Mouse (Mus musculus): Measurements from ENCODE around the gene Kpna2.
"Not testable (repeated sequence)": the region's sequence is repeated elsewhere in the genome, so short reads cannot be mapped to it uniquely, and the experiment has no call there.

Gene Kpna2

GRCm38 (mm10) chr11:106985979-106986604 lies 13.2 kb downstream of the Kpna2 start:
- not testable (repeated sequence) for DNase-seq (ENCODE audit: low spot score in 2 of 2)

DNA sequence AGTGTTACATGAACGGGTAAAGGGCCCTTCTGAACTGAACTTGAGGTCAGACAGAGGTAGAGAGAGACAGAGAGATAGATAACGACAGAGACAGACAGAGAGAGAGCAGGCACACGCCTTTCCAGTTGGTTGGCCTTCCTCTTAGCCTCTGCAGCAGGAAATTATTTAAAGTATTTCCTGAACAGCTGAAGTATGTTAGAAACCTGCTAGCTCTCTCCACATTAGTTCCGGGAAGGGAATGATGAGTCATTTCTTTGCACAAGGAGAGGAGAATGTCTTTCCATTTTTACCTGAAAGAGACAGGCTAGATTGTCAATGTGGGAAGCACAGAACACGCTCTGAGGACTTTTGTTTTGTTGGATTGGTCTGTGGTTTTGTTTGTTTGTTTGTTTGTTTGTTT lies 17.0 kb downstream of the Kpna2 start:
- DNase-seq (ENCODE audit: low spot score in 2 of 2): no peak

GRCm38 (mm10) chr11:106981787-106982186 lies 17.6 kb downstream of the Kpna2 start:
- DNase-seq (ENCODE audit: low spot score in 2 of 2): no peak

DNA sequence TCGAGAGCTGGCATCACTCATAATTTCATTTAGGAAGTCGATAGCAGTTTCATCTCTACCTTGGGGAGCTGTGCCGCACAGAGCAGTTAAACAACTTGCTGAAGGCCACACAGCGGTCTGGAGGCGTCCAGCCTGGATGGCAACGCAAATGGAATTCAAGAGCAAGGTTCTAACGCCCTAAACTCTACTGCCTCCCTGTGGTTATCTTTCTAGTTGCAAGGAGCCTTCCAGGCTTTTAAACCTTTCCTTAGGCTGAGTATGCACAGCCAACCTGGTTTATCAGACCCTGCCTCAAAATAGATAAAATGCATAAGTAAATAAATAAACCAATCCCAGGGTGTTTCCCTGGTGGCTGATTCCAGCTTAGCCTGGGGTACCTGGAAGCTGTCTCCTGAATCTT lies 18.9 kb downstream of the Kpna2 start:
- DNase-seq (ENCODE audit: low spot score in 2 of 2): peak in 1 of 2 experiments; percentile 28

GRCm38 (mm10) chr11:106976194-106976593 lies 23.1 kb downstream of the Kpna2 start:
- no peak for DNase-seq (ENCODE audit: low spot score in 2 of 2)

DNA sequence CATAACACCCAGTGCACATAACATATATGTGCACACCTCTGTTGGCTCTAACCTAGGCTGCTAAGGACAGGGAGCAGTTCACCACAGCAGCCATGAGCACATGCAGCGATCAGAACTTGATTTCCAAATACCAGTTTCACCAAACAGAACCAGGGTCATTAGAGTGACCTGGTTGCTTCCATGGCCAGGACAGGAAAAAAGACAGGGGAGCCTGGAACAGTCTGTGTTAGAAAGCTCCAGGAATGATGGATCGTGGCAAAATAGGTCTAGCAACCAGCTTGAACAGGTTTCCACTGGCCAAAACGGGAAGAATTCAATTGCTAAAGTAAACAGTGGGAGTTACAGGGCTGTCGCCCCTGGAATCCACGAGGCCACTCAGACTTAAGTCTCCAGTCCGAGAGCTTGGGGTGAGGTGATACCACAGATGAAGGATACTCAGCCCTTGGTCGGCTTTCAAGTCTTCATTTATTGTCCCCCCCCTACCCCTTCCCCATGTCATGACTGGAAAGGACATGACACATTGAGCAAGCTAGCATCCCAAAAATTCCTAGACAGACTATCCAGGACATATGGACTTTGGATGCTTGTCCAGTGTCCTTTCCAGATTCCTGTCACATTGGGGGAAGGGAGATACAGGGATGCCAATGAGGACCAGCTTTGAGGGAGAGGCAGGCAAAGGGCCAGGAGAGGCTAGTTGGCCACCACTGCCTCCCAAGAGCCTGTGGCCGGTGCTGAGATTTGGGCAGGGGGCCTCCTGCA lies 23.7 kb downstream of the Kpna2 start:
- no peak for DNase-seq (ENCODE audit: low spot score in 2 of 2)

GRCm38 (mm10) chr11:106974440-106974839 lies 24.9 kb downstream of the Kpna2 start:
- DNase-seq (ENCODE audit: low spot score in 2 of 2): no peak

GRCm38 (mm10) chr11:106973016-106973415 lies 26.3 kb downstream of the Kpna2 start:
- no peak for DNase-seq (ENCODE audit: low spot score in 2 of 2)

- no peak for DNase-seq (ENCODE audit: low spot score in 2 of 2)
Measured at GRCm38 (mm10) chr11:106969798-106970197, 29.5 kb downstream of the Kpna2 start.

DNA sequence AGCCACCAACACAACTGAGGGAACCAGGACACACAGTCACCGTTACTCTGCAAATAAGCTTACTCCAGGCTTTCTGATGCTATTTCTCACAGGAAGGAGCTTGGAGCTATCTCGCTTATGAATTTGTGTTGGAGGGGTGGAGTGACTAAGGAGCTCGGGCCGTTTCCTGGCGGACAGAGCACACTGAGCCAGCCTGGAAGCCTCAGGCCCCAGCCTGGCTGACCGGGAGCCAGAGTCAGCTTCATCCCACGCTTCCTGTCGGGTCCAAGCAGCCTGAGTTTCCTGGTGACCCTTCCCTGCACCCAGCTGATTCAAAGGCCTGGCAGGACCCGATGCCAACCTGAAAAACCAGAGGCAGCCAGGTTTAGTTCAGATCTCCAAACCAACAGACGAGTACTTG lies 31.7 kb downstream of the Kpna2 start:
- peak in 1 of 2 experiments; percentile 9 for DNase-seq (ENCODE audit: low spot score in 2 of 2)

DNA sequence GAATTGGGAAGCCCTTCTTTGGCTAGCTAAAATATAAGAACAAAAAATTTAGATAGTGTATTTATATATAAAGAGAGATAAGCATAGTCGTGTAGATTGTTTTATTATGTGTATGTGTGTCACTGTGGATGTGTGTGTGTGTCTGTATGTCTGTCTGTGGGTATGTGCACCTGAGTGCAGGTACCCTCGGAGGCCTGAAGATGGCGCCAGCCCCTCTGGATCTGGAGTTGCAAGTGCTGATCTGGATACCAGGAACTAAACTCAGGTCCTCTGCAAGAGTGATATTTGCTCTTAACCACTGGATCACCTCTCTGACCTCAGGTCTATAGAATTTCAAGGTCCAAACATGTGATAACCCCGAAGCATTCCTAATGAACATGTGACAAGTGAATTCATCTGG lies 33.5 kb downstream of the Kpna2 start:
- DNase-seq (ENCODE audit: low spot score in 2 of 2): no peak

GRCm38 (mm10) chr11:106962310-106962709 lies 37.0 kb downstream of the Kpna2 start:
- no peak for DNase-seq (ENCODE audit: low spot score in 2 of 2)

DNA sequence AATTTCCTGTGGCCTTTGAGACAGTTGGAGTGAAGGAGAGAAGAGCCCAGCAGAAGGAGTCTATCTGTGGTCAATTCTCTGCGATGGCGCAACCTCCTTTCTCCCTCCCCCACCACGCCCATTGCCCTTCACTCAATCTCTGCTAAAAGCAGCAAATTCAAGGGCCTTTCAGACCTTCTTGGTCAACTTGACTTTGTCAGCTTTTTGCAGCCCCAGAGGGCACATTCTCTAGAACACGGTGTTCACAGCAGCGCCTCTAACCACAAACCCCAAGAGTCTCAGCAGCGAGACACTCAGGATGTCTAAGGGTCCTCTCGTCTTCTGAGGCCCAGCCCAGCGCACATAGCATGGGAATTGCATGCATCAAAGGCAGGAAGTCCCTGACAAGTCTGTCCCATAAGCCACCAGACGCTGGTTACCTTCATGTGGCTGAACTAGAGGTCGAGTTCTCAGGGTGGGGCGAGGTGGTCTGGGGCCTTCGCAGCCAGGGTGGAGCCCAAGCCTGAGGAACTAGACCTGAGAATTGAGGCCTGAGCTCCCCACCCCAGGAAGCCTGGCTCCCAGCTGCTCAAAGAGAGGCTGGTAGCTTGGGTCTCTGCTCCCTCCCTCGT lies 37.8 kb downstream of the Kpna2 start:
- peak in 1 of 2 experiments; percentile 6 for DNase-seq (ENCODE audit: low spot score in 2 of 2)

- DNase-seq (ENCODE audit: low spot score in 2 of 2): no peak
Measured at GRCm38 (mm10) chr11:106959121-106959520, 40.2 kb downstream of the Kpna2 start.

DNA sequence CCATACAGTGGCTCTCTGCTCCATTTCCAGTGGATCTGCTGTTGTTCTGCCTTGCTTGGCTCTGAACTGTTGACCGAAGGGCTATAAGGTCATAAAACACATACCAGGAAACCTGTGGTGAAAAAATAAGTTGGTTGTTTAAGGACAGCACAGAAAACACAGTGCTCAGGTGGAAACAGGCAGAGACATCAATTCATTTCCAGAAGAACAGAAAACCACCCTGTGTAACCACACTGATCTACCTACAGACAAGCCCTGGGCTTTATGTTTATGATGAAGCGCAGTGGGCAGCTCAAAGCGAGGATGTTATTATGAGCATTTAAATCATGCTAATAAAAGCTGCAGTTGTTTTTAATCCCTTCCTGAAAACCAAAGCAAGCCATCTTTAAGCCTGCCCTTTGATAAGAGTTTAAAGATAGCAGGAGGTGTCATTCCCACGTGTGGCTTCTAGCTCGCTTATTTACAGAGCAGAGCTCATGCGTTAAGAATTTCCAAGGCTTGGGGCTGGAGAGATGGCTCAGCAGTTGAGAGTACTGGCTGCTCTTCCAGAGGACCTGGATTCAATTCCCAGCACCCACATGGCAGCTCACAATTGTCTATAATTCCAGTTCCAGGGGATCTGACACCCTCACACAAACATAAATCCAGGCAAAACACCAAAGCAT lies 40.8 kb downstream of the Kpna2 start:
- no peak for DNase-seq (ENCODE audit: low spot score in 2 of 2)

DNA sequence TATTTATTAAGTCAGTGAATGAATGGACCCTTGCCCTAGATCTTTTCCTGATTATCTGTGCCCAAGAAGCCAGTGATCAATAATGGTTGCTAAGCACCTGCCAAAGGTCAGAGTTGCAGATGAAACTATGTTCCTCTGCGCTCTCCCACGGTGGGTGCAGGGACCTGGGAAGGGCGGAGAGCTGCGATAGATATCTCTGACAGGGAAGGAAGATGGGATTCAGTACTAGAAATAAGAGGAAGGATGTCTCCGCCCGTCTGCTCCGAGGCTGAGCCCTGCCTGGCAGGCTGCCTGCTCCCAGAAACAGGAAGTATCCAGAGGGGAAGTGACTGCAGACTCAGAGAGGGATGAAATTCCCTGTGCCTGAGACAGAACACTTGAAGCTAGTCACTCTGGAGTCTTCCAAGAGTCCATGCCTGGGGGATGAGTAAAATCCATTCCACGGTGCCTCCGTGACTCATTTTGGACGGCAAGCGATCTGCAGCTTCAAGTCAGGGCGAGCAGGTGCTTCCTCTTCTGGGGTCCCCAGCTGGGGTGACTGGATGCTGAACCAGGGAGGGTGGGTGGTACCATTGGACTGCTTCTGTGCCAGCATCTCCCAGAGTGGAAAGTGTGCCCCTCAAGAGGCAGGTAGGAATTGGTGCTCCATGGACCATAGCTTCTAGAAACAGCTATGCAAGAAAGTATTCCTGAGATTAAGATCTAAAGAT lies 41.9 kb downstream of the Kpna2 start:
- DNase-seq (ENCODE audit: low spot score in 2 of 2): peak; percentile 30 to 53

DNA sequence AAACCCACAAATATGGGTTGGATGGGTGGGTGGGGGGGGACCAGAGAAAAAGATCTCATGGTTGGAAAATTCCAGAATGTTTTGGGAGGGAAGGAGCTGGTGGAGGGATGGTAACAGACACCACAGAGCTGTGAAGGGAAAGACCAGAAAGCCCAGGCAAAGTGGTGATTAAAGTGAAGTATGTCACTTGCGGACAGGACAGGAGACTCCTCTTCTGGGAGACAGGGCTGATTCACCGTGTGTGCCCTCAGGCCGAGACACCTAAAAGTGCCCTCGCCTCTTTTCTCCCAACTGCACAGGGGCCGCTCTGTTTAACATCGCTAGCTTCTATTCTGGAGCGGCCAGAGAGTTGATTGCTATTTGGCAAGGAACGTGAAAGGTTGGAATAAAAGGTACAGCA lies 44.8 kb downstream of the Kpna2 start:
- DNase-seq (ENCODE audit: low spot score in 2 of 2): no peak

- no peak for DNase-seq (ENCODE audit: low spot score in 2 of 2)
Measured at GRCm38 (mm10) chr11:106954116-106954515, 45.2 kb downstream of the Kpna2 start.
